Mouse (Mus musculus) kidney, postnatal 25 days (tissue): ENCODE measurements around the gene Srcin1.

Source experiments
- DNase-seq, 2 experiments: peaks; one replicate each; pipeline ENCODE4 v3.0.0; 2021; ENCODE audit warnings: mixed read lengths in 2 of 2

Gene Srcin1

DNA sequence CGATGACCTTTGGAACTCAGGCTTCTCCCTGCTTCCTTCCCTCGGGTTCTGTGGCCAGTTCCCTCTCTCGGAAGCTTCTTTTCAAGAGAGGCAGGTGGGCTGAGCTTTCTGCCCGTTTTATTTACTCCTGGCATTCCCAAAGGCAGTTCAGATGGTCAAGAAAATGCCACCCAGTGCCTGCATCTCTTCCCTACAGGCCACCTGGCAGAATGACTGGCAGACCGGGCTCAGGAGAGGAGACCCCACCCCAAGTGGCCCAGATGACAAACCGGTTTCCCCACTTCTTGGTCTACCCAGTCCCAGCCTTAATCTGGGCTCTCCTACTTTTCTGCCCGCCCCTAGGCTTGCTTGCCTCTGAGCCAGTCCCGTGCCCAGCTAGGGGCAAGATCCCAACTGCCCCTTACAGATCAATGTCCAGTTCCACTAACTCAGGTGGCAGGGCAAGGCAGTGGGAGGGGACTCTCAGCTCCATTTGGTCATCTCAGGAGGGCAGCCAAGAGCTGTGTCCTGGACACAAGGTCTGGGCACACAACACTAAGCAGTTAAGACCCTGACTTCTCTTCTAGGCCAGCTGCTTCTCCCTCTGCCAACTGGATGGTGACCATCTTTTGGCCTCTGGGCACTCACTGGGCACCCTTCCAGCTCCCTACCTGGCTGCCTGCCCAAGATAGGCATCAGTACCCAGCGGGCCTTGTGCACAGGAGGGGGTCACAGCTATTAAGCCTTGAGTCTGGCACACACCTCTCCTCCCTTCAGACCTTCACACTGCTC, at the start of gene Srcin1:
Srcin1 (minus strand) TSS at position 51 of the 771 bp plus-strand sequence.
- peak; percentile 94 to 96 for DNase-seq

DNA sequence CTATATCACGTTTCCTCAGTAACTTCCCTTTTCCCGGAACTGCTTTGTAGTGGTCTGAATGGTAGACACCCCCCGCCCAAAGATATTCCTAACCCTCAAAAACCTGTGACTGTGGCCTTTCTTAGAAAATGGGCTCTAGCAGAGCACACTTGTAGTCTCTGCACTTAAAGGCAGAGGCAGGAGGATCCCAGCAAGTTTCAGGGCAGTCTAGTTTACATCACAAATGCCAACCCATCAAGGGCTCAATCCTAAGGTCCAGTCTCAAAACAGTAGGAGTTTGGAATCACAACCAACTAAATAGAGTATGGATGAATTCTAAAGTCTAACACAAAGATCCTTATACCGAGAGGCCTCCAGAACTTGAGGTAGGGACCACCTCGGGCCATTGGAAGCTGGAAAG, 49.6 kb upstream of the Srcin1 start:
- no peak for DNase-seq

DNA sequence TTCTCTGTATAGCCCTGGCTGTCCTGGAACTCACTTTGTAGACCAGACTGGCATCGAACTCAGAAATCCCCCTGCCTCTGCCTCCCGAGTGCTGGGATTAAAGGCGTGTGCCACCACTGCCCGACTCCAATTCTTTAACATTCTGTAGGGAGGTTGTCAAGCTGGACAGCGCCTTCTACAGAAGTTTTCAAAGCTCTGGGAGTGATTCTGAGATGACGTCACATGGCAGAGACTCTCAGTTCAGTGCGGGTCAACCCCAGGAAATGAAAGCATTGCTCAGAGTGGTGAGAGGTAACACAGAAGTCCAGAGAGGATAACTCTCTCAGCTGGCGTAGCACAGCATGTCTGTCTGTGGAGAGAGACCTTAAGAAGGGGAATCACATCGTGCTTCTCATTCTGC, 47.2 kb upstream of the Srcin1 start:
- no peak for DNase-seq

DNA sequence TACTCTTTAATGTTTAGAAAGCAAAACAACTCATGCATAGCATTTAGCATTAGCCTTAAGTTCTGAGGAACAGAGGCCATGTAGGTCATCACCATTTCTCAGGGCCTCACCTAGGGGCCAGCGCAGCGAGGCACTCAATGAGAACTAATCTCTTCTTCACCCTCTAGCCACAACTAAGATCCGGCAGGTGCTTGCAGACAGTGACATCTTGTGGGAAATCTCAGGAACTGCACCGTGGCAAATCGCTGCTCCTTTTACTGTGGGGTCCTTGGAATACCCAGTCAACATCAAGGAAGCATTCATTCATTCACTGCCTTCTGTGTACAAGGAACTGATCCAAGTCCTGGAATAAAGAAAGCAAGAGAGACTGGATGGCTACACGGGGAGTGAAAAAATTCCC, 46.5 kb upstream of the Srcin1 start:
- peak; percentile 63 to 67 for DNase-seq

DNA sequence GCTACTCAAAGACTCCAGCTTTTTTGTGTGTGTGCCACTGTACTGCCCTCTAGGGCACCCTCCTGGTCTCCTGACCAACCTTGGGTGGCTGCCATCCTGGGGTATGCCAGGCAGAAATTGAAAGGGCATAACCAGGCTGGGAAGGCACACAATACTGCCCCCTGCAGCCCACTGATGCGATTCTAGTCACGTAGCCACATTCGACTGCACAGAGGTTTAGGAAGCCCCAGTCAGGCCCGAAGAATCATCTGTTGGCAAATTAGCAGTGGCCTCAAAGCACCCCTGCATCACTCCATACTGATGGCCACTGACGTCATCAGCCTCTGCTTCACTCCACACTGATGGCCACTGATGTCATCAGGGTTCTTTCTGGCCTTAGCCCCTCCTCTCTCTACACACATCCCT, 43.4 kb upstream of the Srcin1 start:
- peak; percentile 95 to 96 for DNase-seq

DNA sequence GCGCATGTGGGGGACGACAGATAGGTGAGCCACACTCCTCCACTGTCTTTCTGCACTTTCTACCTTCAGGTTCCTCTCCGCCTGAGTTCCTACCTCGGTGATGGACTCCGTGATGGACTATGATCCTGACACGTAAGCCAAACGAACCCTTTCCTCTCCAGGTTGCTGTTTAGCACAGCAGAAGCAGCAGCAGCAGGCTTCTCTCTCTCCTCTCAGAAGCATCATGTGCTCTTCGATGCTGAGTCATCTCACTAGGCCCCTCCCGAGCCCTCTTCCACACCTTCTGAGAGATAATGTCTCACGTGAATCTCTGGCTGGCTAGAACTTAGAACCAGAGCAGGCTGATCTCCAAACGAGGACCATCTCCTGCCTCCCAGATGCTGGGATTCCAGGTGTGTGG, 42.4 kb upstream of the Srcin1 start:
- peak; percentile 57 to 84 for DNase-seq

DNA sequence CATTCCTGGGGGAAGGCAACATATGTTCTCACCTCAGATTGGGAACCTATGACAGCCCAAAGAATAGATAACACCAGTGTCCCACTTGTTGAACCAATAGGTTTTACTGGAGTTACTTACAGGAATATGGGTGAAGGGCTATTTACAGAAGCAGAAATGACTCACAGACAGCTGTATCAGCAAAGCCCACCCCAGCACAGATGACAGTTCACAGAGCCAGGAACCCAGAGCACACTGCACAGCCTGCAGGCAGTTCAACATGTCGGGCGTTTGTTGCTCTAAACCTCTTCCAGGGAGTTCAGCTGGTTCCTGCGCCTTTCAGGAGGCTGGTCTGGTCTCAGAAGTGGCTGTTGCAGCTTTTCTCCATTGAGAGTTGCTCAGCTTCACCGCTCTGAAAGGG, 39.3 kb upstream of the Srcin1 start:
- DNase-seq, result no peak

DNA sequence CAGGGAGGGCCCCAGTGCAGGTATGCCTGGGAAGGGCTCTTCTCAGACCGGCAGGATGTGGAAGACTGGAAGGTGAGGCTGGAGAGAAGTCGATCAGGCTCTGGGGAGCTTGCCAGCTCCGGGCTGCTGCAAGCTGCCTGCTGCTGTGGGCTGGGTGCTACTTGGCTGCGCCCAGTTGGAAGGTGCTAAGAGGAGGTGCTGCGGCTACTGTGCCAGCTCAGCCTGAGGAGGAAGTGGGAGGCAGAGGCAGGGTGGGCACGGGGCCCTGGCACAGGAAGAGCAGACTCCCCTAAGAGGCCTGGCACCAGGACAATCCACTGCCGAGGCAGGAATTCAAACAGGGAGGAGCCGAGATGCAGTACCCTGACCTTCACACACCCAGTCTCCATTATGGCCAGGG, 35.1 kb upstream of the Srcin1 start:
- peak; percentile 51 to 79 for DNase-seq

DNA sequence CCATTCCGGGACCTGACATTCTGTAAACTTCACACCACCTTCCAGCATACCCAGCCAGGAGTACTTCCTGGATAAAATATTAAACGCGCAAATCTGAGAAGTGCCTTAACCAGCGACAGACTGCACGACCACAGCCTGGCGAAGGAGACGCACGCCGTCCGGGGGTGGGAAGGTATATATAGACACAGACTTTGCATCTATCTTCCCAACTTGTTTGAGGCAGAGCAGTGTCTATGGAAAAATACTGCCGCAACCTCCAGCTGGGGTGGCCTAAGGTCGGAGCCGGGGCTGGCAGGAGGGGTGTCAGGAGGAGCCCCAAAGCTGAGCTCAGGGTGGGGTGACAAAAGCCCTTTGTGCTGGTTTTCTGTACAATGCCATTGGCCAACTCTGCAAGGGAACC, 33.8 kb upstream of the Srcin1 start:
- no peak for DNase-seq

DNA sequence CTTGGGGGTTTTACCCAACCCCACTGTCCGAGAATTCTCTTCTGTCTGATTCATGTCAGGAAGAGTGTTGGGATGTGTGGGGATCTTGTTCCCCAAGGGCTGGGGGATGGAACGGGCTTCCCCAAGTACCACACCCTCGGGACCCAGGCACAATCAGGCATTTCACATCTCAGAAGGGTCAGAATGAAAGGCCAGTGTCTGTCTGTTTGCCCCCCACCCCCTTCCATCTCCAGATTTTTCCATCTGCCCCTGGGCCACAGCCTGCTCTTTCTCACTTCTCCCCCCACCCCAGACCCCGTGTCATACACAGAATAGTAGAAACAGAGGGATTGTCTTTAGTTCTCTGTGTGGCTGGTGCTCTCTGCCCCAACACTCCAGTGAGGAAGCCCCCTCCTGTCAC, 32.9 kb upstream of the Srcin1 start:
- no peak for DNase-seq

DNA sequence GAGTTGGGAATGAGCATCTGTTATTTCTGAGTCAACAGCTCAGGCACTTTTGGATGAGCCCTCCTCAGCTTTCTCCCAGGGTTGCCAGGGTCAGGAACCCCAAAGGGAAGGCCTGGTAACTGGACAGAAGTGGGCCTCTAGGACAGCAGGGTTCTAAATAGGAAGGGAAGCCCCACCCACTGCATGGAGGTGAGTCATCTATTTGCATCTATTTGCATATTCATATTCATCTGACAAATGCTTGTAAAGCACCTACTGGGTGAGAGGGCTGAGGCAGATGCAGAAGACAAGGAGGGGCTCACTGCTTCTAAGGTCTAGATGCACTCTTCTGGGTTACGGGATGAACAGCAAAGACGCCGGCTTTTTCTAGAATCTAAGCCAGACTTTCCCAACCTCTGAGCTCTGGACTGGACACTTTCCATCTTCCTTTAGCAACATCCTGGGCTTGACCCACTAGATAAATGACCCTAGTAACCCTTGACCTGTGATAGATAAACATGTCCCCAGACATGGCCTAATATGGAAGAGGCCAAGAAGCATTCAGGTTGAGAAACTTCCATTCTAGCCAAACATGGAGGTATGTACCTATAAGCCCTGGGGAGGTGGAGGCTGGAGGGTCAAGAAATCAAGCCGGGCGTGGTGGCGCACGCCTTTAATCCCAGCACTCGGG, 31.2 kb upstream of the Srcin1 start:
- no peak for DNase-seq

DNA sequence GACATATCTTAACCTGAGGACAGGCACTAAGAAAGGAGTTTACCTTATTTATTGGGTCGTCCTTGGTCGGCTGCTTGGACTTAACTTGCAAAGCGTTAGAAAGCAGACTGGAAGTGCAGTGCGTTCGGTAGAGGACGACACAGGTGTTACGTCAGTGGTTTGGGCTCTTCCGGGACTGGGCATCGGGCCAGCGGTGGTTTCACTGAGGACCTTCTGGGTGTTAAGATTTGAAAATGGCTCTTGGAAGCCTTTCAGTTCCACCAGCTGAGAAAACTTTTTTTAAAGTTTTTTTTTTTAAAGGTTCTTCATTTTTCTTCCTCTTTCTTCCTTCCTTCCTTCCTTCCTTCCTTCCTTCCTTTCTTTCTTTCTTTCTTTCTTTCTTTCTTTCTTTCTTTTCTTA, 27.9 kb upstream of the Srcin1 start:
- peak; percentile 60 to 70 for DNase-seq

DNA sequence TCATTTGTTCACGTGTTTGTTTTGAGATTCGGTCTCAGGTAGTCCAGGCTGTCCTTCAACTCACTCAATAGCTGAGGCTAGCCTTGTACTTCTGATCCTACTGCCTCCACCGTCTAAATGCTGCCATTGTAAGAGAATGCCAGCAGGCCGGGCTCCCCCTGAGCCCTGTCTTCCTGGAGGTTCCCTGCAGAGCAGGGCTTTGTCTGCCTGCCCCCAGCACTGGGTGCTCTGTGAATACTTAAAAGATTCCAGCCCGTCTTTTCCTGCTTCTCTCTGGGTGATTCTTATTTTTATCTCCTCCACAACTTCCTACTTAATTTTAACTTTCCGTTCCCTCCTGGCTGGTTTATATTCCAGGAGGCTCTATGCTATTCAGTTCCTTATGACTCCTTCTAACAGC, 26.2 kb upstream of the Srcin1 start:
- no peak for DNase-seq

DNA sequence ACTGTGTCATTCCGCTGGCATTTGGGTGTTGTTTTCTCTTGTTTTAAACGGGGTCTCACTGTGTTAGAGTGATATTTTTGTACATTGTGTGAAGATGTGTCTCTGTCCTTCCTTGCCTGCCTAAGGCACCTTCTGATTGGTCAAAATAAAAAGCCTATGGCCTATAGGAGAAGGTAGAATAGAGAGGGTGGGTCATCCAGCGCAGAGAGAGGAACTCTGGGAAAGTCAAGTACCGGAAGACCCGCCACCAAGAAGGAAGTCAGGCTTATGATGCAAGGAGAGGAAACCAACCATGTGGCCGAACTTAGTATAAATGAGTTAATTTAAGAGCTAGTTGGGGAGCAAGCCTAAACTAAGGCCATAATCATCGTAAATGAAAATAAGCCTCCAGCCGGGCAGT, 23.1 kb upstream of the Srcin1 start:
- no peak for DNase-seq

DNA sequence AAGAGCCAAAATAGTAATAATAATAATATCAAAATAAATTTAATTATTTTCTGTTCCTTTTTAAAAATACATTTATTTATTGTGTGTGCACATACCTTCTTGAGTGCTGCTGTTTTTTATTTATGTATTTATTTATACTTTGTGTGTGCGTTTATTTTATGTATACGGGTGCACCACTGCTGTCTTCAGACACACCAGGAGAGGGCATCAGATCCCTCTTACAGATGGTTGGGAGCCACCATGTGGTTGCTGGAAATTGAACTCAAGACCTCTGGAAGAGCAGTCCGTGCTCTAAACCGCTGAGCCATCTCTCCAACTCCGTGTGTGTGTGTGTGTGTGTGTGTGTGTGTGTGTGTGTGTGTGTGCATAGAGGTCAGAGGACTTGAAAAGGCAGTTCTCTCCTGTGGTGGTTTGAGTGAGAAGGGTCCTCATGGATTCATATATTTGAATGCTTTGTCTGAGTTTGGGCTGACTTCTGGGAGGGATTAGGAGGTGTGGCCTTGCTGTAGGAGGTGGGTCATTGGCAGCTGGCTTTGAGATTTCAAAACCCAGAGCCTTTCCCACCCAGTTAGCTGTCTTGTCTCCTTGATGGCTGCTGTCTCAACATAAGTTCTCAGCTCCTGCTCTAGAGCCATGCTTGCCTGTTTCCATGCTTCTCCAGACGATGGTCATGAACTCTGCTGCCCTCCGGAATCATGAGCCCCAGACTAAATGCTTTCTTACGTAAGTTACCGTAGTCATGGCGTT, 22.1 kb upstream of the Srcin1 start:
- DNase-seq, result no peak

DNA sequence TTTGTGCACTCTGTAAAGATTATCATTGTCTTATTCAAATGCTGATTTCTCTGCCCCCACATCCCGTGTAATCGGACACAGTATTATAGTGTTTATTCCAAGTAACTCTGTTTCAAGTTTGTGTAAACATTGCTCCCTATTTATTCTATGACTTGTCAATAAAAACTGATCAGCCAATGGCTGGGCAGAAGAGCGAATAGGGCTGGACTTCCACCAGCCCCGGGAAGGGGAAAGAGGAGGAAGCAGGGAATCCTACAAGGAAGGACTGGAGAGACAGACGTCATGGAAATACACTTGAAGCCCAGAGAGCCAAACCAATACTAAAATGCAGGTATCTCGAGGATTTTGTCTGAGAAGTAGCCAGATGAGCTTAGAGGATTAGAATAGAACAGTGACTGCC, 18.1 kb upstream of the Srcin1 start:
- DNase-seq, result peak in 1 of 2 experiments; percentile 21

DNA sequence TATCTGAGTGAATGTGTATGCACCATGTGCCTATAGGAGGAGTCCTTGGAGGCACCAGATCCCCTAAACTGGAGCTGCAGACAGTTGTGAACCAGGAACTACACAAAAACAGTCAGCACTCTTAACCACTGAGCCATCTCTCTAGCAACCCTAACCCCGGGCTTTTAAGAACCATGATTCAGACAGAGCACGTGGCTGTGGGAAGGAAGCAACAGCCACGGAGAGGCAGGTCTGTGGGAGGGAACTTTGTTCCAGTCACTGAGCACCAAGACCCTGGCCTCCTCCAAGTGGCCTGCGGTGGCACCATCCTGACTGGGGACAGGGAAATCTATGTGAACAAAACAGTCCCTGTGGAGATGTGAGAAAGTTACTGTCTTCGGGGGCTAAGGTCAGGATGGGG, 15.9 kb upstream of the Srcin1 start:
- DNase-seq, result no peak

DNA sequence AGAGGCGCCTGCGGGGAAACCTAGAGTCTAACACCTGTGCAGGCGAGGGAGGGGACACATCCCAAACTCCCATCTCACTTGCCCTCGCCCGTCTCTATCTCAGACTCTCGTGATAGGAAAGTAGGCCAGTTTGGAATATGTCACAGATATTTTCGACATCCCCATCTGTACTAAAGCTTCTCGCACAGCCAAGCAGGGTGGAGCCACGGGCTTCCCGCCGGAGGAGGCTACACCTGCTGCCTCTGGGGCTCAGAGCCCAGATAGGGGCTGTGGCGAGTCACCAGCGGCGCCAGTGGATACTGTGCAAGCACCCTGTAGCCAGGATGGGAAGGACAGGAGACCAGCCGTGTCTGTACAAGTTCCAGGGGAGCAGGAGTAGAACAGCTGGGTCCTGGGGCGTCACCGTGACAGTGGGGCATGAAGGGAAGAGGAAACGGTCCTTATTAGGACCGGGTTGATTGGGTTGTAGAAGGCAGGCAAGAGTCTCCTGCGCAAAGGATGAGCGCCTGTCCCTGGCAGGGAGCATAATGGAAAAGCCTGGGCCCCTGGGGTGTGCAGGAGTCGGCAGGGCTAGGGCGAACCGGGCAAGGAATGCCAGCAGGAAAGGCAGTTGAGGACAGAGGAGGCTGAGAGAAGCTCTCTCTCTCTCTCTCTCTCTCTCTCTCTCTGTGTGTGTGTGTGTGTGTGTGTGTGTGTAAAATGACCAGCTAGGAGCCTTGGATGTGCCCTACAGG, 14.4 kb upstream of the Srcin1 start:
- no peak for DNase-seq

DNA sequence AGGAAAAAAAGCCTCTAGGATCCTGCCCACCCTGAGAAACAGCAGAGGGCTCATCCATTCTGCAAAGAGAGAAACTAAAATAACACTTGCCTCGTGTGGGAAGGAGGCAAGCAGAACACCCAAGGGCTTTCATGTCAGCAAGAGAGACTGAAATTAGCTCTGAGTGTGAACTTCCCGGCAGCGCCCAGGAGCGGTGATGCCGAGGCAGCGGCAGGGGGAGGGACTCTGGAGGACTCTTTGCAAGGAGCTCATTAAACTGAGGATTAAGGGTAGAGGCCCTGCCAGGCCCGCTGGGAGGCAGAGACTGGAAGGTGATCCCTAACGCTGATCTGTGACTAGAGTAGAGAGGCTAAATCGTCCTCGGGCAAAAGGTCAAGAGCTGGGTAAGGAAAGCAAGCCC, 13.2 kb upstream of the Srcin1 start:
- no peak for DNase-seq

DNA sequence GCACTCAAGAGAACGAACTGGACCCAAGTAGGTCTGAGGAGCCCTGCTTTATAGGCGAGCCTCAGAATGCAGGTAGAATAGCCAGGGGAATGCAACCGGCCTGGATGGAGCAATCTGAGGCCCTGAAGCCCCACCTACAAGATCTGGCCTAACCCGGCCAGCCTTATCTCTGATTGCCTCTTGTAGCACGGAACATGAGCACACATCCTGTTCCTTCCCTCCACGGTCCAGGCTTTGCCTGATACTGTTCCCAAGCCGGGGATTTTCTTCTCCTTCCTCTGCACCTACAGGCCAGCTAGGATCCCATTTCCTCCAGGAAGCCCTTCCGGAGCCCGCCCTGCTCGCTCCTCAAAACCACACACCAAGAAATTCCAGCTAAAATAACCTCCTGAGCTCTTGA, 9.9 kb upstream of the Srcin1 start:
- peak; percentile 35 to 77 for DNase-seq

DNA sequence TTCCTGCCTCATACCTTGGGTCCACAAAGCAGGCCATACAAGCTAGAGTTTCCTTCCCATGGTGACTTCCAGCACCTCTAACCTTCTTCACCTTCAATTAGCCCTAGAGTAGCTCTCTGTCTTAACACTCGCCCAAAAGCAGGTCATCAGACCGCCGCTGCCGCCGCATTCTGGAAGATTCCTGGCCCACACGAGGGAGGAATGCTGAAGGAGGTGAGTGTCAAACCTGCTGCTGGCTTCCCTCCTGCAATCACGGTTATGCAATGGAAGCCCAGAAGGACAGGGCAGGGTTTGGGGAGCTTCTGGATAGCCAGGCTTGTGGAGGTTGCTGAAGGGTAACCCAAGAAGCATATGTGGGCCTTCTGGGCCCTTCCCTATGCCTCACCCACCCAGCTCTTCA, 8.5 kb upstream of the Srcin1 start:
- DNase-seq, result peak in 1 of 2 experiments; percentile 57

DNA sequence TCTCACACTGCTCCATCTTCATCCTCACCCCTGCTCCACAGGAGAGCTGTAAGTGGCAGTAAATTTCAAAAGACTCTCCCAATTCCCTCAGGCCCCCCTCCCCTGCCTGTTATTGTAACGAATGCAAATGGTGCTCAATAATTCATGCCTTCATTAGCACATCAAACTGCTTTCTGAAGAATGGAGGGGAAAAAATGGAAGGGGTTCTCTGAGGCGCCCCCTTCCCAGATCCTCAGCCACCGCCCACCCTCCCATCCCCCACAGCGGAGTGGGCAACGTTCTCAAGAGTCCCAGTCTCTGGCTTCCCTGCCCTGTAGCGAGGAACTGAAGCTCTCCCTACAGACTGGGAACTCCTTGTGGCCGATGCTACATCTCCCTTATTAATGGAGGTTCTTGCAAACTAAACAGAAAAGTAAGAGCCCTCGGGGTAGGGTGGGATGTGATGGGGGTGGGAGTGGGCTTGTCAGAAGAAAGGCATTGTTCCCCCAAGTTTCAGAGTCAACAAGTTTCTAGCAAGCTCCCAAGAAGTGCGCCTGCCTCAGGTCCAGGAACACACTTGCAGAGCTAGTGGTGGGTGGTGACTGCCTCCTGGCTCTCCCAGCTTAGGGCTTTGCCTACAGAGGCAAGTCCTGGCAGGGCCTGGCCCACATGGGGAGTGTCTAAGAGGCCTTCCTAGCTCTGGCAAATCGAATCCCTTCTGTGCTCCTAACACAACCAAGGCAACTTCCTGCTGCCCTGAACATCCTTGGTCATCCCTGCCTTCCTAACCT, 3.3 kb upstream of the Srcin1 start:
- no peak for DNase-seq
